Mouse (Mus musculus) inflammation-experienced regulatory T-cells, adult 6 months (primary cell): ENCODE measurements at regions not wholly inside any gene's neighbourhood (a gene's known extent, or its start where the extent isn't known, plus 50 kb on each side); places are given as distances from the start of the nearest gene placed in this dataset.

Experiments used
- ATAC-seq: one replicate; pipeline ENCODE4 v1.8.0; 2017

DNA sequence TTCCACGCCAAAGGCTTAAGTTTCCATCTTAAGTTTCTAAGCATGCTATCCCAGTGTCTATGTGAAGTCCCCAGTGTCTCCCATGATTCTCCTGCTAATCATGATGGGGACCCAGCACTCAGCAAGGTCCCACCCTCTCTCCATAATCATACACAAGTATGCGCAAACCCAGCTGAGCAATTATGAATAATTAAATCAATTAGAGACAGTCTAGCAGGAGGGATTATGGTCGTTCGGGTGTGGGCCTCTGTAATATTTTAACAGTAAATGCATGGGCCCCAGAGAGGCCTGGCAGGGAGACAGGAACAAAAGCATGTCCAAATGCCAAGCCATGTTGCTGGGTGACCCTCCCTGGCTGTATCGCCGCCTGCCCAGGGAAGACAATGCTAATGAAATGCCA is 73.1 kb upstream of the Msx1 start:
- no peak for ATAC-seq

DNA sequence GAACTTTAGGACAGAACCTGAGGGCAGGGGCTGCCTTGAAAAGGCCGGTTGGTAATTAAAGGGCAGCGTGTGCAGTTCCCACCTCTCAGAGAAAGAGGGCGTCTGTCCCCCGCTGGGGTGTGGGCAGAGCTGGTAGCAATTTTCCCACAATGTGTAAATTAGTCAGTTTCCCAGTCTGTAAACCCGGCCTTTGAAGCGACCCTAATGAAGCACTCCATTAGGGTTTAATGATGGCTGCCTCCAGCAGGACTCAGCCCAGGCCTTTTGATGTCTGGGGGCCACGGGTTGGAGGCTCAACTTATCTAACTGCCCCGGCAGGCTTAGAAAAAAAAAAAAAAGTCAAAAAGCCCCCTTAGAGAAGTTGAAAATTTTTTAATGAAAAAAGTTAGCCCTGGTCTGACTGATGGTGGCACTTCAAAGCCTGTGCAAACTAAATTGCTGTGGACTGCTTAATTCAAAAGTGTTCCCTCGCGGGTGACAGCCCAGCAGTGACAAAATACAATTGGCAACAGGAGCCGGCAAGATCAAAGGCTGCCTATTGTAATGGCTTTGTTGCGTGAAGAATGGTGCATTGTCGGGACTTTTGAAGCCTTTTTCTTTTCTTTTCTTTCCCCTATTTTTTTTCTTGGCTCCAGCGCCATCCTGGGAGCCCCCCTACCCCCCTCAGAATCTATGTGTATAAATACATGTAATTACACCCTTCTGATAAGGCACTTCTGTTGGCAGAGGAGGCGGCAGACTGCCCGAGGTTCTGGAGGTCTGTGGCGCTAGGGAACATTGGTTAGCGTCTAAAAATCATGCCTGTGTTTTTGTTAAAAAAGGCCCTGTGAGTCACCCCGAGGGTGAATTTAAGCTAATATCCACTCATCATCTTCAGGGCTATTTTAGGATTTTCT is 71.3 kb upstream of the Msx1 start:
- no peak for ATAC-seq

DNA sequence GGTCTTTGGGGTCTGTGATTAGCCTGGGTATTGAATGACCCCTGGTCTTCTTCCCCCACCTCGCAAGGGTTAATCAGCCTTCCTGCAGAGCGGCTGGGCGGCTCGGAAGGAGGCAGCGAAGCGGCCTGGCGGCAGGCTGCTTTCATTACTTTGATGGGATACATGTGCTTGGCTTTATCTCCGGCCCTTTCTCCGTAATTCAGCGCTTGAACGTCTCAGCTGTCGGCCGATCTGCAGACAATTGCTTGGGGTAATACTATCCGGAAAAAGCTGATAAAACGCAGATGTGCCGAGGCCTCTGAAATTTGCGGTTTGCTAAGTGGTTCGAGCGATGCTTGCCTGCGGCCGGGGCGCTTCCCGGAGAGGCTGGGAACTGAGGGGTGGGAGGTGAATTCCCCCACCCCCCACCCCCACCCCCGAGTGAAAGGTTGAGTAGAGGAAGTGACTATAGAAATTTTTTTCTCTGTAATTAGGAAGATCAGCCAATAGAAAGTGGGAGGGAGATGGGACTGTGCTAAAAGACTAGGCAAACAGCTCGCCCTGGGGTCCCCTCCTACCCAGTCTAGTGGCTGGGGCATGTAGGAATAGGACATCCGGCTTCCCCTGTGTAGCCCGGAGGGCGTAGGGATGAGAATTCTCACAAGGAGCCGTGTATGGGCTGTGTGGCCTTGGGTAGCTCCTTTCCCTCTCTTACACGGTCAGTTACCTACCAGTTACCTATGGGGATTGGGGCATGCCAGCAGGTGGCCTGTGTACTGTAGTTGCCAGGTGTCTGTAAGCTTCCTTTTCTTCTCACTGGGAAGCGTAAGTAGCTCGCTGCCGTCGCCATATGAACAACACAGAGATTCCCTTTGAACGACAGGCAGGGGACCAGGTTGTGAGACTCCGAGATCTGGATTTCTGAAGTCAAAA is 69.5 kb upstream of the Msx1 start:
- ATAC-seq: no peak

DNA sequence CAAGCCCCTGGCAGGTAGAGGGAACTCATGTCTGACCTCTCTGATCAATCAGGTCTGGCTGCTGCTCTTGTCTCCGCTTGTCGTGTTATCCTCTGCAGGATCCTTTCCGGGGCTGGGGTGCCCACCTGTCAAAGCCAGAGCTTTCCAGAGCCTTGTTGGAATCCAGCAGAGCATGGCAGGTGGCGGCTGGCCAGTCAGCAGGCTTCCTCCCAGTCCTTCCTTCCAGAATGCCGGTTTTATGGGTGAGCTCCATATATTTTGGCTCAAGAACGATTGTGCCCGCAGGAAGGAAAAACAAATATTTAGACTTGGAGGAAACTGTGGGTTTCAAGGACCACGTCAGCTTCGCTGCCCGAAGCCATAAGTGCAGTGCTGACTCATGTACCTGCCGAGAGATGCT is 66.3 kb upstream of the Msx1 start:
- ATAC-seq: no peak

DNA sequence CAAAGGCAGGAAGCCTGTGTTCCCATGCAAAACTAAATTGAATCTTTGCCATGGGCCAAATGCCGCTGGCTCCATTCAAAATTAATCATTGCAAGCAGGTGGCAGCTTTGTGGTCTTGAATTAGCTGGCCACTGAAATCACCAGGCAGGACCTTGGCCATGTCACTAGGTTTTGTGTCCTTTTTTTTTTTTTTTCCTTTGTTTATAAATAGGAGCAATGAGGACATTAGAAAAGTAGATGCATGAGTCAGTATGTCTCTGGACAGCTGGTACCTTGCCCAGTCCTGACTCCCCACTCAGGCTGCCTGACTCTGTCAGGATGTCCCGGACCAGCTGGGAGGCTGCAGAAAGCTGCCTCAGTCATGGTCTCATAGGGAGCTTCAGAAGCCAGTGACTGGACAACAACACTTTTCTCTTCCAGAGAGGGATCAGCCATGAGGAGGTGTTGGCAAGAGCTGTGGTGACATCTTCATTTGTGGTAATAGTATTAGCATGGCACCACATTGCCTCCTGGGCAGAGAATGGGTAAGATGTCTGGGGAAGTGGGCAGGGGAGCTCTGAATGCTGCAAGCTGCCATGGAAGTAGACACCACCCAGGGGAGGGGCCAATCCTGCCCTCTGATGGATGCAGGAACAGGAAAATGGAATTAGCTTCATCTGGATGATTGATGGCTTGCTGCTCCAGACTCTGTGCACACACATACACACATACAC is 55.4 kb upstream of the Msx1 start:
- ATAC-seq: no peak

DNA sequence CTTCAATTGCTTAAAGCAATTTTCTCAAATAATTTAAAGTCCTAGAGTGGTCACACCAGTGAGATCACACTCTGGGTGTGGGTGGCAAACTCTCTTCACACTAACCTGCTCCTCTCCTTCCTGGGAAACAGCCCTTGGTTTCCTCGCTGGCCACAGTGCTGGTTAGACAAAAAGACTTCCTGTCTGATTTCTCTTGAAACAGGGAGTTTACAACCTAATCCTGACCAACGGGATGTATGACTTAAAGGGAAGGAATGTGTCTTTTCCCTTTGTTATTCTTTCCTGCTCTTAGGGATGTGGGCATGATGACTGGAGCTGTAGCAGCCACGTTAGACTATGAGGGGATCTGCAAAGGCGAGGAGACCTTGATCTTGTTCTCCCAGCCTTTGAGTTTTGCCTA is 51.9 kb upstream of the Msx1 start:
- no peak for ATAC-seq

DNA sequence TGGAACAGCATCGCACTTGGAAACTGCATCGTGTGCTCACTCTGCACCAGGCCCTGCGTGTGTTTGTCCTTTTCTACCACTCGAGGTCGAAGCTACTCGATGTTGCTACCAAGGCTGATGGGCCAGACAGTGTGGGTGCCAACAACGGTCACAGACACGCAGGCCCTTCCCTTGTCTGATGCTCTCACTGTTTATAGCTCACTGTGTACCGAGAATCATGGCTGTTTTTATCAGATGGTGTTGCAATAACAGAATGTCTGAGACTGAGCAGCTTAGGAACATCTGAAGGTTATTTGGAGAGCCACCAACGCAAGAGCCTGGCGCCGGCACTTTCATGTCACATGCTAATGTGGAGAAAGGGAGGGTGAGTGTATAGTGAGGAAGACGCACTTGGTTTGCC is 51.1 kb upstream of the Msx1 start:
- no peak for ATAC-seq

DNA sequence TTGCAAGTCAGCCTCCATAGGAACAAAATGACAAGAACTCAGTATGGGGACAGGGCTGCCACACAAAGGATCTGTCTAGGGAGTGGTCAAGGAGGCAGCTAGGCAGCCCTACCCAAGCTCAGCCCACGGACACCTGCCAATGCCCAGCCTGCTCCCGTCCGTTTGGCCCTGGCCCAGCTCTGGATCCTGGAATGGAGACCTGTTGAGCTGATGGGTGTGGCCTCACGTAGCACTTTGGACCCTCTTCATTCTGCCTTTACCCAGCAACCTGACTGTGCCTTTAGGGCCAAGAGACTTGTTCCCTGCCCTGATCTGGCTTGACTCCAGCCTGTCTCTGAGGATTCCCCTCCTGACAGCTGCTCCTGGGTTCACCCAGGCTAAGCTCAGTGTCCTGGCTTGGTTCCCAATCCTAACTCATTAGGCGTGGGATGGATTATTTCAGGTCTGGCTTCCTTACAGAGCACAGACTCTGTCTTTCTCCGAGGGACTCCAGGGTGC is 50.5 kb upstream of the Msx1 start:
- ATAC-seq: no peak
